Mouse (Mus musculus) erythroblast, embryonic 14.5 days (primary cell): ENCODE data around the gene Pi4k2a.

Experiments used
- GATA1 ChIP-seq: IDR thresholded peaks from 2 replicates; pipeline ENCODE4 v1.6.1; 2012; ENCODE audit warnings: low read length, inconsistent platforms, mixed read lengths
- TAL1 ChIP-seq: IDR thresholded peaks from 3 replicates; pipeline ENCODE4 v1.6.1; 2012; ENCODE audit warnings: low read length, inconsistent platforms, mixed read lengths

DNA sequence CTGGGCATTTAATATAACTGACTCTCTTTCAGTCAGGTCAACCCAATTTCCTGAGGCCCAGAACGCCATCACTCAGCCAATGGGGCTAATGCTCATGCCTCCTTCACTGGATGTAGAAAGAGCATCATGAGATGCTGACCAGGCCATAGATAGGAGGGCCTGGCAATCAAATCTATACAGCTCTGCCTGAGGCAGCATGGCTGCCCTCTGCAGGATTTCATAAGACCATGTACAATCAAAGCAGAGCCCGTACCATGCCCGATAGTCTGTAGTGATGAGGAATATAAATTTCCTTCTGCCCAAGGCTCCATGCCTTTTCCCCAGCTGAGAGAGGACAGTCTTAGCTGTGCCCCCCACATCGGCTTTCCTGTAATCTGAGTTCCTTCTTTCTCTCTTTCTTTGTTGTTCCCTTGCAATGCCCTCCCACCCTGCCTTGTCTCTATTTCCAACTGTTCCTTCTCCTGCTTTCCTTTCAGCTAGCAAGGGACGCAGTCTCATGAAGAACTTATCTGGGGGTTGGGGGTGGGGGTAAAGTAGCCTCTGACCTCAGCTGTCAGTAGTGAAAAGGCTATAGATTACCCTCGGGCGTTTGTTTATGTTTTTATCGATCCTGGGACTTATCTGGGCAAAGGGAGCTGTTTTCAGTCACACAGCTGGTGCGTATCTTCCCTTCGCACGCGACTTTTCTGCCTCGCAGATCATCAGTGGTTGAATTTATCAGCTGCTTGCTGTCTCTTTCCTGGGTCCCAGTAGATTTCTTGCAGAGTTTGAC is 68.2 kb downstream of the Pi4k2a start:
- TF ChIP-seq GATA1 (no peak), TAL1 (no peak)
